8 mouse cellular contexts compared by ENCODE assay signal in the genomic region with DNA sequence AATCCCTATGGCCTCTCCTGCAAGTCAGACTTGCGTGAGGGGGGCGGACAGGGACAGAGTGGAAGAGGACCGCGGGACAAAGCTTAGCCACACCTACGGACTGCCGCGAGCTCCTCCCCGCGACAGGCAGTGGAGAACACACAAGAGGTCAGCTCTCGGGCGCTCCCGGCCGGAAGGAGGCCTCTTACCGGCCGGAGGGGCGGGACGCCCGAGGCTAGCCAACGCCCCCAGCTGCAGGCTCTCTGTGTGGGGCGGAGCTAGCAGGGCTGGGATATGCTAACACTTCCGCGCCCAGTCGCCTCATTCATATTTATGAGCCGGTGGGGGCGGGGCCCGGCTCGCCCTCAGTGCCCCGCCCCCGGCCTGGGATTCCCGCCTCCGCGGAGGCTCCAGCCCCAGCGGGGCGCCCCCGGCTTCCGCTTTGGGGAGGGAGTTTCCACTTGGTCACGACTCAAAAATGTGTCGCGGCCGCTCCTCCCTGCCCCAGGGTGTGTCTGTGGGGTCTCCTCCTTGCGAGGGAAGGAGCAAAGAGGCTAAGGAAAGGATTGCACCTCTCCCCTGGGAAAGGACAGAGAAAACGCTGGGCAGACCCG. TPM values are rescaled to one million over a fixed set of nuclear protein-coding genes. Genes with fewer than 3 reads are reported as not detected.
DNase-seq lines count a peak whose midpoint lies in the region; ATAC-seq lines count a peak whose summit lies in the region.

No protein-coding gene starts in this region.

- WGBS in lung, embryonic 16.5 days, result under 1% methylated on average over 40 of the region's 43 CpGs

- peak overlapping the region; percentile 98 for H3K27ac ChIP-seq in lung, embryonic 16.5 days (ENCODE audit: low read length)

- H3K27me3 ChIP-seq in lung, embryonic 16.5 days (ENCODE audit: control insufficient read depth, insufficient read depth, low read depth, low read length), result no peaks in the 10 kb centered on the region

- H3K9me3 ChIP-seq in lung, embryonic 16.5 days (ENCODE audit: control insufficient read depth, low read length), result no peaks in the 10 kb centered on the region

- peak; percentile 84 for DNase-seq in MEL-GATA-1-ER (ENCODE audit: extremely low read depth, low read depth)
- DNase-seq in cerebellum, adult 8-10 months, result peak; percentile 88
- DNase-seq in forelimb bud, embryonic 11.5 days (ENCODE audit: low read depth, low spot score), result peak; percentile 97
- DNase-seq in layer of hippocampus, adult 9-10 months (ENCODE audit: low spot score), result peak; percentile 70
- peak; percentile 87 for DNase-seq in ovary, postnatal 10 days (ENCODE audit: low spot score)
- peak; percentile 92 to 96 for DNase-seq in thymus, postnatal 10 days (ENCODE audit: low spot score in 2 of 2)

- peaks cover 17% of the 10 kb centered on the region for H3K4me1 ChIP-seq in lung, embryonic 16.5 days (replicated peaks; ENCODE audit: control insufficient read depth, insufficient read depth, low read length)

- peak overlapping the region; percentile 48 for H3K4me2 ChIP-seq in lung, embryonic 16.5 days (ENCODE audit: low read depth, low read length)

- H3K9ac ChIP-seq in lung, embryonic 16.5 days (ENCODE audit: low read length), result peak overlapping the region; percentile 67

- peaks cover 6% of the 10 kb centered on the region for H3K36me3 ChIP-seq in lung, embryonic 16.5 days (ENCODE audit: control insufficient read depth, insufficient read depth, low read length)

- peak; percentile 95 to 96 for ATAC-seq in hematopoietic stem cell, adult 5-6 weeks (replicated peaks in 1 of 2; ENCODE audit: insufficient read depth in 1 of 2, low FRiP score in 2 of 2, low TSS enrichment in 1 of 2, low read depth in 1 of 2, poor library complexity in 2 of 2, severe bottlenecking in 2 of 2)
- peak; percentile 99 for ATAC-seq in lung, embryonic 16.5 days (ENCODE audit: low read depth)

- H3K4me3 ChIP-seq in lung, embryonic 16.5 days (ENCODE audit: low read length), result peak overlapping the region; percentile 47

RNA-seq across cellular contexts. Expression of a gene that starts 7.9 kb away (rescaled TPM):
- total RNA-seq in hematopoietic stem cell, adult 5-6 weeks (2017), result 1.7 and 4.3 TPM in 2 replicates
- 21.3 and 23.7 TPM in 2 replicates for polyA plus RNA-seq in lung, embryonic 16.5 days (2015; fragmentation: Nextera tagmentation; extraction: Ambion mirVana)

RNA-seq across cellular contexts. Expression of a gene that starts 27.0 kb away (rescaled TPM):
- total RNA-seq in hematopoietic stem cell, adult 5-6 weeks (2017), result 49.7 and 59.2 TPM in 2 replicates
- polyA plus RNA-seq in lung, embryonic 16.5 days (2015; fragmentation: Nextera tagmentation; extraction: Ambion mirVana), result 13.2 and 15.5 TPM in 2 replicates

RNA-seq across cellular contexts. Expression of a gene that starts 38.2 kb away (rescaled TPM):
- total RNA-seq in hematopoietic stem cell, adult 5-6 weeks (2017), result 37.6 and 53.7 TPM in 2 replicates
- polyA plus RNA-seq in lung, embryonic 16.5 days (2015; fragmentation: Nextera tagmentation; extraction: Ambion mirVana), result 89.9 and 96.2 TPM in 2 replicates

RNA-seq across cellular contexts. Expression of a gene that starts 45.0 kb away (rescaled TPM):
- 21.6 and 34.5 TPM in 2 replicates for total RNA-seq in hematopoietic stem cell, adult 5-6 weeks (2017)
- polyA plus RNA-seq in lung, embryonic 16.5 days (2015; fragmentation: Nextera tagmentation; extraction: Ambion mirVana), result 20.5 and 23.2 TPM in 2 replicates

RNA-seq across cellular contexts. Expression of a gene that starts 53.1 kb away (rescaled TPM):
- 0.89 and 1.8 TPM in 2 replicates for total RNA-seq in hematopoietic stem cell, adult 5-6 weeks (2017)
- polyA plus RNA-seq in lung, embryonic 16.5 days (2015; fragmentation: Nextera tagmentation; extraction: Ambion mirVana), result 28.5 and 30.4 TPM in 2 replicates

Comparison
In these comparisons a context has a peak if more than half of its experiments do, and no peak if none do; other contexts are left out.
1. Peak in every context shown above with its lines: DNase-seq, ATAC-seq, H3K4me3 ChIP-seq and H3K27ac ChIP-seq.